Mouse (Mus musculus): ENCODE measurements around the gene Plcl1. TPM values are rescaled to one million over a fixed set of nuclear protein-coding genes. Genes with fewer than 3 reads are reported as not detected.
A peak's percentile ranks its signal among the peaks of the same experiment; 100 is the strongest.
"Not testable (repeated sequence)": the region's sequence is repeated elsewhere in the genome, so short reads cannot be mapped to it uniquely, and the experiment has no call there.

The Plcl1 gene
- total RNA-seq, 2 experiments from 2014 or later = 23.9 to 26.4 TPM

GRCm38 (mm10) chr1:55509587-55509986 is 103.9 kb downstream of the Plcl1 start:
- intact Hi-C loops (cut with DNase I) = no loop called here

GRCm38 (mm10) chr1:55512165-55512564 is 106.4 kb downstream of the Plcl1 start:
- intact Hi-C loops (cut with DNase I) = no loop called here
- DNase-seq (ENCODE audit: low spot score in 2 of 2) = no peak

More at GRCm38 (mm10) chr1:55509587-55509986, 103.9 kb downstream of the Plcl1 start:
- no peak for DNase-seq (ENCODE audit: low spot score in 2 of 2)

GRCm38 (mm10) chr1:55512799-55513198 is 107.1 kb downstream of the Plcl1 start:
- DNase-seq (ENCODE audit: low spot score in 2 of 2); intact Hi-C loops (cut with DNase I): not testable (repeated sequence)

GRCm38 (mm10) chr1:55517182-55517581 is 111.5 kb downstream of the Plcl1 start:
- no peak for DNase-seq (ENCODE audit: low spot score in 2 of 2)
- intact Hi-C loops (cut with DNase I) = no loop called here

- no peak for DNase-seq (ENCODE audit: low spot score in 2 of 2)
- intact Hi-C loops (cut with DNase I) = no loop called here
Measured at GRCm38 (mm10) chr1:55523966-55524365, 118.2 kb downstream of the Plcl1 start.

- no peak for DNase-seq (ENCODE audit: low spot score in 2 of 2)
- intact Hi-C loops (cut with DNase I) = no loop called here
Measured at GRCm38 (mm10) chr1:55525100-55525499, 119.4 kb downstream of the Plcl1 start.

- intact Hi-C loops (cut with DNase I) = no loop called here
- no peak for DNase-seq (ENCODE audit: low spot score in 2 of 2)
Measured at GRCm38 (mm10) chr1:55525748-55526147, 120.0 kb downstream of the Plcl1 start.

GRCm38 (mm10) chr1:55528547-55529304 is 123.0 kb downstream of the Plcl1 start:
- intact Hi-C loops (cut with DNase I) = no loop called here
- peak; percentile 17 to 21 for DNase-seq (ENCODE audit: low spot score in 2 of 2)

GRCm38 (mm10) chr1:55533823-55534222 is 128.1 kb downstream of the Plcl1 start:
- intact Hi-C loops (cut with DNase I) = no loop called here
- no peak for DNase-seq (ENCODE audit: low spot score in 2 of 2)

- DNase-seq (ENCODE audit: low spot score in 2 of 2) = no peak
- intact Hi-C loops (cut with DNase I) = no loop called here
Measured at GRCm38 (mm10) chr1:55554405-55554804, 148.7 kb downstream of the Plcl1 start.

- no peak for DNase-seq (ENCODE audit: low spot score in 2 of 2)
- intact Hi-C loops (cut with DNase I) = loop anchor here (5.0 kb wide), 1 partner anchor 151 kb away; the partner anchor contains the start of gene Plcl1
Measured at GRCm38 (mm10) chr1:55557960-55558359, 152.2 kb downstream of the Plcl1 start.

- no peak for DNase-seq (ENCODE audit: low spot score in 2 of 2)
- intact Hi-C loops (cut with DNase I) = loop anchor here (5.0 kb wide), 1 partner anchor 151 kb away; the partner anchor contains the start of gene Plcl1
Measured at GRCm38 (mm10) chr1:55558409-55558808, 152.7 kb downstream of the Plcl1 start.

- intact Hi-C loops (cut with DNase I) = loop anchor here (5.0 kb wide), 1 partner anchor 153 kb away; the partner anchor contains the start of gene Plcl1
Measured at GRCm38 (mm10) chr1:55559998-55560397, 154.3 kb downstream of the Plcl1 start.

GRCm38 (mm10) chr1:55565933-55566332 is 160.2 kb downstream of the Plcl1 start:
- intact Hi-C loops (cut with DNase I) = no loop called here
- no peak for DNase-seq (ENCODE audit: low spot score in 2 of 2)

More at GRCm38 (mm10) chr1:55559998-55560397, 154.3 kb downstream of the Plcl1 start:
- DNase-seq (ENCODE audit: low spot score in 2 of 2) = no peak

- intact Hi-C loops (cut with DNase I) = no loop called here
- DNase-seq (ENCODE audit: low spot score in 2 of 2) = no peak
Measured at GRCm38 (mm10) chr1:55567801-55568360, 162.2 kb downstream of the Plcl1 start.

GRCm38 (mm10) chr1:55570225-55570624 is 164.5 kb downstream of the Plcl1 start:
- intact Hi-C loops (cut with DNase I) = no loop called here

GRCm38 (mm10) chr1:55571399-55571798 is 165.7 kb downstream of the Plcl1 start:
- no peak for DNase-seq (ENCODE audit: low spot score in 2 of 2)
- intact Hi-C loops (cut with DNase I) = no loop called here

More at GRCm38 (mm10) chr1:55570225-55570624, 164.5 kb downstream of the Plcl1 start:
- no peak for DNase-seq (ENCODE audit: low spot score in 2 of 2)

- no peak for DNase-seq (ENCODE audit: low spot score in 2 of 2)
- intact Hi-C loops (cut with DNase I) = no loop called here
Measured at GRCm38 (mm10) chr1:55572202-55572601, 166.5 kb downstream of the Plcl1 start.

- intact Hi-C loops (cut with DNase I) = no loop called here
Measured at GRCm38 (mm10) chr1:55572664-55573063, 166.9 kb downstream of the Plcl1 start.

GRCm38 (mm10) chr1:55575916-55576315 is 170.2 kb downstream of the Plcl1 start:
- intact Hi-C loops (cut with DNase I) = no loop called here
- DNase-seq (ENCODE audit: low spot score in 2 of 2) = peak; percentile 13 to 24

More at GRCm38 (mm10) chr1:55572664-55573063, 166.9 kb downstream of the Plcl1 start:
- DNase-seq (ENCODE audit: low spot score in 2 of 2) = no peak

- intact Hi-C loops (cut with DNase I) = no loop called here
- no peak for DNase-seq (ENCODE audit: low spot score in 2 of 2)
Measured at GRCm38 (mm10) chr1:55581752-55582151, 176.0 kb downstream of the Plcl1 start.
